Mouse (Mus musculus): ENCODE results near the gene Basp1. TPM values are rescaled to one million over a fixed set of nuclear protein-coding genes. Genes with fewer than 3 reads are reported as not detected.

Basp1 gene
- polyA plus RNA-seq, 1 experiment from 2014 or later: 351 TPM

GRCm38 (mm10) chr15:25443140-25443790, 29.7 kb upstream of the Basp1 start:
- Histone ChIP-seq H3K9ac (no peak overlapping the region), H3K4me2 (no peak overlapping the region), H3K9me3 (no peaks in the 10 kb centered on the region), H3K36me3 (no peaks in the 10 kb centered on the region), H3K27me3 (0 out of 2 replicates have a peak, but pooled peaks cover 5% of the 10 kb centered on the region), H3K4me3 (no peak overlapping the region), H3K27ac (replicated peaks) (no peak overlapping the region), H3K4me1 (replicated peaks) (peaks cover 31% of the 10 kb centered on the region)
- no peak for ATAC-seq (ENCODE audit: low read depth)
- WGBS: 63% methylated on average over 8 of the region's 8 CpGs

- ATAC-seq (ENCODE audit: low read depth): no peak
- Histone ChIP-seq H3K4me3 (no peak overlapping the region), H3K36me3 (no peaks in the 10 kb centered on the region), H3K4me2 (no peak overlapping the region), H3K9me3 (no peaks in the 10 kb centered on the region), H3K27me3 (0 out of 2 replicates have a peak, but pooled peaks cover 5% of the 10 kb centered on the region), H3K4me1 (replicated peaks) (peaks cover 31% of the 10 kb centered on the region), H3K9ac (no peak overlapping the region), H3K27ac (replicated peaks) (no peak overlapping the region)
- WGBS: 70% methylated on average over 9 of the region's 9 CpGs
Observed at GRCm38 (mm10) chr15:25441868-25442185, 28.3 kb upstream of the Basp1 start.

GRCm38 (mm10) chr15:25440991-25441867, 27.7 kb upstream of the Basp1 start:
- Histone ChIP-seq H3K27ac (replicated peaks) (no peak overlapping the region), H3K4me1 (replicated peaks) (peaks cover 28% of the 10 kb centered on the region), H3K4me2 (peak overlapping the region; percentile 39), H3K36me3 (no peaks in the 10 kb centered on the region), H3K9me3 (no peaks in the 10 kb centered on the region), H3K4me3 (no peak overlapping the region), H3K9ac (no peak overlapping the region), H3K27me3 (0 out of 2 replicates have a peak, but pooled peaks cover 5% of the 10 kb centered on the region)
- 26% methylated on average over 24 of the region's 24 CpGs for WGBS
- no peak for ATAC-seq (ENCODE audit: low read depth)

GRCm38 (mm10) chr15:25440317-25440716, 26.8 kb upstream of the Basp1 start:
- Histone ChIP-seq H3K27ac (replicated peaks) (no peak overlapping the region), H3K27me3 (0 out of 2 replicates have a peak, but pooled peaks cover 5% of the 10 kb centered on the region), H3K9ac (no peak overlapping the region), H3K4me1 (replicated peaks) (peaks cover 19% of the 10 kb centered on the region), H3K36me3 (no peaks in the 10 kb centered on the region), H3K4me2 (no peak overlapping the region), H3K9me3 (no peaks in the 10 kb centered on the region), H3K4me3 (no peak overlapping the region)
- 83% methylated on average over 8 of the region's 8 CpGs for WGBS
- ATAC-seq (ENCODE audit: low read depth): no peak

GRCm38 (mm10) chr15:25432341-25432740, 18.8 kb upstream of the Basp1 start:
- WGBS: 45% methylated on average over 1 of the region's 1 CpGs
- Histone ChIP-seq H3K9me3 (no peaks in the 10 kb centered on the region), H3K4me3 (no peak overlapping the region), H3K27ac (replicated peaks) (no peak overlapping the region), H3K9ac (no peak overlapping the region), H3K4me2 (no peak overlapping the region), H3K4me1 (replicated peaks) (no peaks in the 10 kb centered on the region), H3K36me3 (no peaks in the 10 kb centered on the region), H3K27me3 (no peaks in the 10 kb centered on the region)
- no peak for ATAC-seq (ENCODE audit: low read depth)

- H3K9me3 ChIP-seq: no peaks in the 10 kb centered on the region
- 81% methylated on average over 3 of the region's 3 CpGs for WGBS
- no peak for ATAC-seq (ENCODE audit: low read depth)
- H3K27ac ChIP-seq (replicated peaks): no peak overlapping the region
- H3K4me3 ChIP-seq: no peak overlapping the region
- no peaks in the 10 kb centered on the region for H3K4me1 ChIP-seq (replicated peaks)
- no peak overlapping the region for H3K4me2 ChIP-seq
- no peak overlapping the region for H3K9ac ChIP-seq
- no peaks in the 10 kb centered on the region for H3K36me3 ChIP-seq
- H3K27me3 ChIP-seq: no peaks in the 10 kb centered on the region
Observed at GRCm38 (mm10) chr15:25430167-25430566, 16.6 kb upstream of the Basp1 start.

- no peaks in the 10 kb centered on the region for H3K36me3 ChIP-seq
- H3K4me1 ChIP-seq (replicated peaks): no peaks in the 10 kb centered on the region
- no peak overlapping the region for H3K9ac ChIP-seq
- no peaks in the 10 kb centered on the region for H3K9me3 ChIP-seq
- H3K4me2 ChIP-seq: no peak overlapping the region
- no peak overlapping the region for H3K4me3 ChIP-seq
- H3K27me3 ChIP-seq: no peaks in the 10 kb centered on the region
- 56% methylated on average over 7 of the region's 7 CpGs for WGBS
- ATAC-seq (ENCODE audit: low read depth): 0 out of 2 replicates have a peak, but pooled peaks have one; percentile 36
- no peak overlapping the region for H3K27ac ChIP-seq (replicated peaks)
Observed at GRCm38 (mm10) chr15:25429007-25429406, 15.4 kb upstream of the Basp1 start.

- H3K27ac ChIP-seq (replicated peaks): no peak overlapping the region
- H3K9me3 ChIP-seq: no peaks in the 10 kb centered on the region
- H3K9ac ChIP-seq: no peak overlapping the region
- H3K4me3 ChIP-seq: no peak overlapping the region
- WGBS: 59% methylated on average over 7 of the region's 7 CpGs
- no peaks in the 10 kb centered on the region for H3K27me3 ChIP-seq
- H3K4me2 ChIP-seq: no peak overlapping the region
- 0 out of 2 replicates have a peak, but pooled peaks have one; percentile 11 for ATAC-seq (ENCODE audit: low read depth)
- no peaks in the 10 kb centered on the region for H3K4me1 ChIP-seq (replicated peaks)
- H3K36me3 ChIP-seq: no peaks in the 10 kb centered on the region
Observed at GRCm38 (mm10) chr15:25428551-25428950, 15.0 kb upstream of the Basp1 start.

GRCm38 (mm10) chr15:25420266-25420665, 6.7 kb upstream of the Basp1 start:
- no peak overlapping the region for H3K4me3 ChIP-seq
- H3K4me1 ChIP-seq (replicated peaks): peaks cover 26% of the 10 kb centered on the region
- ATAC-seq (ENCODE audit: low read depth): no peak
- peaks cover 6% of the 10 kb centered on the region; the same call in 1 of the 2 replicates for H3K36me3 ChIP-seq
- H3K9me3 ChIP-seq: no peaks in the 10 kb centered on the region
- no peaks in the 10 kb centered on the region for H3K27me3 ChIP-seq
- 95% methylated on average over 9 of the region's 9 CpGs for WGBS
- H3K4me2 ChIP-seq: no peak overlapping the region
- no peak overlapping the region for H3K9ac ChIP-seq
- no peak overlapping the region for H3K27ac ChIP-seq (replicated peaks)

- 0 out of 2 replicates have a peak, but pooled peaks cover 6% of the 10 kb centered on the region for H3K36me3 ChIP-seq
- H3K27ac ChIP-seq (replicated peaks): peak overlapping the region; percentile 61
- H3K4me2 ChIP-seq: peak overlapping the region; percentile 72
- no peaks in the 10 kb centered on the region for H3K9me3 ChIP-seq
- peak overlapping the region; percentile 100 for H3K4me3 ChIP-seq
- H3K9ac ChIP-seq: peak overlapping the region; percentile 100
- H3K4me1 ChIP-seq (replicated peaks): peaks cover 29% of the 10 kb centered on the region
- WGBS: 38% methylated on average over 6 of the region's 6 CpGs
- ATAC-seq (ENCODE audit: low read depth): no peak
- H3K27me3 ChIP-seq: no peaks in the 10 kb centered on the region
Observed at GRCm38 (mm10) chr15:25416367-25416766, 2.8 kb upstream of the Basp1 start.

- 0 out of 2 replicates have a peak, but pooled peaks cover 6% of the 10 kb centered on the region for H3K36me3 ChIP-seq
- H3K9me3 ChIP-seq: no peaks in the 10 kb centered on the region
- peak overlapping the region; percentile 72 for H3K4me2 ChIP-seq
- peaks cover 33% of the 10 kb centered on the region for H3K4me1 ChIP-seq (replicated peaks)
- WGBS: 39% methylated on average over 4 of the region's 4 CpGs
- peak overlapping the region; percentile 61 for H3K27ac ChIP-seq (replicated peaks)
- H3K27me3 ChIP-seq: no peaks in the 10 kb centered on the region
- ATAC-seq (ENCODE audit: low read depth): no peak
- peak overlapping the region; percentile 100 for H3K4me3 ChIP-seq
- peak overlapping the region; percentile 100 for H3K9ac ChIP-seq
Observed at GRCm38 (mm10) chr15:25415958-25416357, 2.4 kb upstream of the Basp1 start.

- peak; percentile 24 for ATAC-seq (ENCODE audit: low read depth)
- H3K36me3 ChIP-seq: peaks cover under 1% of the 10 kb centered on the region; the same call in 1 of the 2 replicates
- no peaks in the 10 kb centered on the region for H3K9me3 ChIP-seq
- under 1% methylated on average over 14 of the region's 14 CpGs for WGBS
- peak overlapping the region; percentile 100 for H3K4me3 ChIP-seq
- peak overlapping the region; percentile 100 for H3K27ac ChIP-seq (replicated peaks)
- peaks cover 43% of the 10 kb centered on the region for H3K4me1 ChIP-seq (replicated peaks)
- peak overlapping the region; percentile 100 for H3K9ac ChIP-seq
- H3K27me3 ChIP-seq: no peaks in the 10 kb centered on the region
- H3K4me2 ChIP-seq: peak overlapping the region; percentile 72
Observed at GRCm38 (mm10) chr15:25414747-25415119, 1.2 kb upstream of the Basp1 start.
